Mouse (Mus musculus) Patski (cell line): ENCODE data around the gene Srebf1. TPM values are rescaled to one million over a fixed set of nuclear protein-coding genes. Genes with fewer than 3 reads are reported as not detected.

Source experiments
- ATAC-seq: fragments of 100-300 bp; one replicate; pipeline ENCODE4 v1.8.0; 2021
- CTCF ChIA-PET: fragments of 350-600 bp; sonication (Branson Sonifier 250); formaldehyde crosslinking; loops from one replicate; lab custom pipeline; 2022; ENCODE audit warnings: inconsistent platforms; lab: Charles Lee
- POLR2A ChIA-PET: fragments of 350-600 bp; sonication (Branson Sonifier 250); formaldehyde crosslinking; loops from one replicate; lab custom pipeline; 2022; ENCODE audit warnings: antibody characterized with exemption, inconsistent platforms; lab: Charles Lee
- DNase-seq: peaks from one replicate; pipeline ENCODE4 v3.0.0-alpha.2; 2011; ENCODE audit warnings: low read depth, low spot score
- H3K27me3 ChIP-seq: fragments of 371-371 bp; one replicate; pipeline ENCODE4 v1.5.1; 2021
- CTCF ChIP-seq: fragments of 100-300 bp; IDR thresholded peaks from one replicate; pipeline ENCODE4 v1.5.1; 2021
- in situ Hi-C: fragments of 300-500 bp; cut with MboI; formaldehyde crosslinking; loops from 3 replicates; pipeline ENCODE4 v1.11.1; 2018; ENCODE audit warnings: low pct_unique_long_range_greater_than_20kb, mixed read lengths
- polyA plus RNA-seq: library from polyadenylated mRNA; unstranded; gene quantifications from one replicate; pipeline ENCODE4 v1.2.3, GENCODE M21; 2021

The Srebf1 gene
- polyA plus RNA-seq, 1 experiment from 2014 or later = 65.4 TPM

GRCm38 (mm10) chr11:60235351-60235750, 13.0 kb upstream of the Srebf1 start:
- no peak for TF ChIP-seq CTCF
- DNase-seq (no peak), ATAC-seq (no peak)
- H3K27me3 ChIP-seq = no peaks in the 10 kb centered on the region
- in situ Hi-C loops = no loop called here
- POLR2A ChIA-PET = interaction anchor here (0.6 kb wide), 1 partner anchor 15 kb away, joined by 3 read pairs; no protein-coding TSS in a partner anchor
- CTCF ChIA-PET = interaction anchor here (1.6 kb wide), 1 partner anchor 35 kb away, joined by 4 read pairs; no protein-coding TSS in a partner anchor

GRCm38 (mm10) chr11:60233235-60233634, 10.9 kb upstream of the Srebf1 start:
- DNase-seq (no peak), ATAC-seq (no peak)
- no peaks in the 10 kb centered on the region for H3K27me3 ChIP-seq
- ChIA-PET POLR2A (interaction anchor here (0.7 kb wide), 1 partner anchor 121 kb away, joined by 3 read pairs; no protein-coding TSS in a partner anchor), CTCF (interaction anchor here (1.0 to 2.0 kb wide), 2 partner anchors 12 to 60 kb away, joined by 3 to 6 read pairs; no protein-coding TSS in a partner anchor)
- TF ChIP-seq CTCF = no peak
- in situ Hi-C loops = no loop called here

GRCm38 (mm10) chr11:60232441-60233058, 10.2 kb upstream of the Srebf1 start:
- TF ChIP-seq CTCF = no peak

GRCm38 (mm10) chr11:60231951-60232350, 9.6 kb upstream of the Srebf1 start:
- no peak for DNase-seq
- POLR2A ChIA-PET = interaction anchor here (0.9 kb wide), 1 partner anchor 166 kb away, joined by 3 read pairs; no protein-coding TSS in a partner anchor
- CTCF ChIA-PET = no interaction called here
- no peak for TF ChIP-seq CTCF
- H3K27me3 ChIP-seq = no peaks in the 10 kb centered on the region
- in situ Hi-C loops = no loop called here
- no peak for ATAC-seq

More at GRCm38 (mm10) chr11:60232441-60233058, 10.2 kb upstream of the Srebf1 start:
- DNase-seq (no peak), ATAC-seq (no peak)
- in situ Hi-C loops = no loop called here
- H3K27me3 ChIP-seq = no peaks in the 10 kb centered on the region
- ChIA-PET CTCF (interaction anchor here (2.0 kb wide), 1 partner anchor 61 kb away, joined by 6 read pairs; no protein-coding TSS in a partner anchor), POLR2A (interaction anchor here (0.9 kb wide), 1 partner anchor 166 kb away, joined by 3 read pairs; no protein-coding TSS in a partner anchor)

GRCm38 (mm10) chr11:60231326-60231725, 8.9 kb upstream of the Srebf1 start:
- H3K27me3 ChIP-seq = no peaks in the 10 kb centered on the region
- no peak for TF ChIP-seq CTCF
- ChIA-PET POLR2A (interaction anchor here (0.9 kb wide), 1 partner anchor 167 kb away, joined by 3 read pairs; no protein-coding TSS in a partner anchor), CTCF (no interaction called here)
- no peak for ATAC-seq
- in situ Hi-C loops = no loop called here
- no peak for DNase-seq

- no peak for ATAC-seq
- in situ Hi-C loops = no loop called here
- ChIA-PET POLR2A (no interaction called here), CTCF (no interaction called here)
- no peak for TF ChIP-seq CTCF
- DNase-seq = no peak
- no peaks in the 10 kb centered on the region for H3K27me3 ChIP-seq
Measured at GRCm38 (mm10) chr11:60230512-60230911, 8.1 kb upstream of the Srebf1 start.

- ATAC-seq (no peak), DNase-seq (no peak)
- TF ChIP-seq CTCF = no peak
- in situ Hi-C loops = no loop called here
- POLR2A ChIA-PET = no interaction called here
- H3K27me3 ChIP-seq = no peaks in the 10 kb centered on the region
- CTCF ChIA-PET = no interaction called here
Measured at GRCm38 (mm10) chr11:60229821-60230220, 7.4 kb upstream of the Srebf1 start.

- POLR2A ChIA-PET = no interaction called here
- in situ Hi-C loops = no loop called here
- ATAC-seq (no peak), DNase-seq (no peak)
- TF ChIP-seq CTCF = no peak
- no peaks in the 10 kb centered on the region for H3K27me3 ChIP-seq
- CTCF ChIA-PET = no interaction called here
Measured at GRCm38 (mm10) chr11:60228525-60228924, 6.1 kb upstream of the Srebf1 start.

- ChIA-PET CTCF (no interaction called here), POLR2A (interaction anchor here (1.3 kb wide), 1 partner anchor 17 kb away, joined by 3 read pairs; no protein-coding TSS in a partner anchor)
- no peak for DNase-seq
- H3K27me3 ChIP-seq = no peaks in the 10 kb centered on the region
- TF ChIP-seq CTCF = no peak
- no peak for ATAC-seq
- in situ Hi-C loops = no loop called here
Measured at GRCm38 (mm10) chr11:60225874-60226273, 3.5 kb upstream of the Srebf1 start.

- CTCF ChIA-PET = interaction anchor here (1.0 kb wide), 2 partner anchors 25 to 67 kb away, joined by 3 to 4 read pairs; no protein-coding TSS in a partner anchor
- no peaks in the 10 kb centered on the region for H3K27me3 ChIP-seq
- POLR2A ChIA-PET = interaction anchor here (1.3 kb wide), 1 partner anchor 16 kb away, joined by 3 read pairs; no protein-coding TSS in a partner anchor
- DNase-seq = no peak
- no peak for TF ChIP-seq CTCF
- in situ Hi-C loops = no loop called here
- no peak for ATAC-seq
Measured at GRCm38 (mm10) chr11:60224676-60225075, 2.3 kb upstream of the Srebf1 start.

GRCm38 (mm10) chr11:60222085-60222468, 304 bp downstream of the Srebf1 start:
- POLR2A ChIA-PET = interaction anchor here (0.6 kb wide), 1 partner anchor 116 kb away, joined by 3 read pairs; no protein-coding TSS in a partner anchor
- in situ Hi-C loops = no loop called here
- DNase-seq (no peak), ATAC-seq (no peak)
- no peaks in the 10 kb centered on the region for H3K27me3 ChIP-seq
- no peak for TF ChIP-seq CTCF
- CTCF ChIA-PET = interaction anchor here (4.2 kb wide), 1 partner anchor 22 kb away, joined by 14 read pairs; no protein-coding TSS in a partner anchor
